In genomic region chr7:68320078-68320810, GRCm38 (mm10) we compare ENCODE assay signal across 8 mouse cellular contexts. TPM values are rescaled to one million over a fixed set of nuclear protein-coding genes. Genes with fewer than 3 reads are reported as not detected.
DNase-seq lines count a peak whose midpoint lies in the region; ATAC-seq and TF ChIP-seq lines count a peak whose summit lies in the region.

No protein-coding gene starts in this region.

- H3K4me3 ChIP-seq in kidney, embryonic 14.5 days (ENCODE audit: low read length), result no peak overlapping the region
- no peak overlapping the region for H3K4me3 ChIP-seq in small intestine, adult 2 months (ENCODE audit: low read depth, low read length)
- H3K4me3 ChIP-seq in forebrain, embryonic 16.5 days (replicated peaks; ENCODE audit: low read length), result no peak overlapping the region

- no peaks in the 10 kb centered on the region for H3K27me3 ChIP-seq in kidney, embryonic 14.5 days (ENCODE audit: control insufficient read depth, insufficient read depth, low read length)
- H3K27me3 ChIP-seq in small intestine, adult 2 months (ENCODE audit: control insufficient read depth, insufficient read depth, low read length), result no peaks in the 10 kb centered on the region
- no peaks in the 10 kb centered on the region for H3K27me3 ChIP-seq in forebrain, embryonic 16.5 days (replicated peaks; ENCODE audit: control insufficient read depth, insufficient read depth, low read length)

- 69% methylated on average over 14 of the region's 14 CpGs for WGBS in kidney, embryonic 14.5 days
- 22% methylated on average over 14 of the region's 14 CpGs for WGBS in small intestine, adult 2 months
- 73% methylated on average over 14 of the region's 14 CpGs for WGBS in forebrain, embryonic 16.5 days

- no peak overlapping the region for H3K27ac ChIP-seq in kidney, embryonic 14.5 days (ENCODE audit: low read depth, low read length)
- peak overlapping the region; percentile 25; the same call in 1 of the 2 replicates for H3K27ac ChIP-seq in small intestine, adult 2 months (ENCODE audit: insufficient read depth, low read depth, low read length)
- no peak overlapping the region for H3K27ac ChIP-seq in forebrain, embryonic 16.5 days (ENCODE audit: low read length)

- TF ChIP-seq POLR2A in small intestine, adult 2 months (IDR thresholded peaks at IDR 0.05; ENCODE audit: low read depth, low read length), result no peak

- no peak for ATAC-seq in kidney, embryonic 14.5 days (ENCODE audit: low FRiP score, low TSS enrichment)
- no peak for ATAC-seq in forebrain, embryonic 16.5 days

- H3K9ac ChIP-seq in kidney, embryonic 14.5 days (ENCODE audit: low read depth, low read length), result no peak overlapping the region
- no peak overlapping the region for H3K9ac ChIP-seq in forebrain, embryonic 16.5 days (replicated peaks; ENCODE audit: low read depth, low read length)

- H3K36me3 ChIP-seq in kidney, embryonic 14.5 days (ENCODE audit: control insufficient read depth, insufficient read depth, low read length), result no peaks in the 10 kb centered on the region
- no peaks in the 10 kb centered on the region for H3K36me3 ChIP-seq in small intestine, adult 2 months (ENCODE audit: control insufficient read depth, insufficient read depth, low read length)
- no peaks in the 10 kb centered on the region for H3K36me3 ChIP-seq in forebrain, embryonic 16.5 days (ENCODE audit: control insufficient read depth, insufficient read depth)

- H3K4me1 ChIP-seq in kidney, embryonic 14.5 days (ENCODE audit: control insufficient read depth, insufficient read depth, low read length), result no peaks in the 10 kb centered on the region
- H3K4me1 ChIP-seq in small intestine, adult 2 months (ENCODE audit: control insufficient read depth, insufficient read depth, insufficient read length, low read length), result peaks cover 6% of the 10 kb centered on the region
- H3K4me1 ChIP-seq in forebrain, embryonic 16.5 days (replicated peaks; ENCODE audit: control insufficient read depth, insufficient read depth, low read length), result peaks cover 6% of the 10 kb centered on the region; the same call in 1 of the 2 replicates

- H3K4me2 ChIP-seq in kidney, embryonic 14.5 days (replicated peaks; ENCODE audit: low read depth, low read length), result no peak overlapping the region
- H3K4me2 ChIP-seq in forebrain, embryonic 16.5 days (ENCODE audit: low read length), result no peak overlapping the region

- H3K9me3 ChIP-seq in kidney, embryonic 14.5 days (ENCODE audit: control insufficient read depth, low read length), result no peaks in the 10 kb centered on the region
- no peaks in the 10 kb centered on the region for H3K9me3 ChIP-seq in forebrain, embryonic 16.5 days (ENCODE audit: control insufficient read depth, low read length)

- peak; percentile 22 for DNase-seq in kidney, adult 18-20 months
- peak; percentile 51 to 68 for DNase-seq in heart, adult 9 months (ENCODE audit: low spot score in 2 of 2)
- peak; percentile 65 for DNase-seq in kidney, postnatal 10 days
- no peak for DNase-seq in cerebellum, postnatal 14 days
- DNase-seq in right cerebral cortex, adult 18-20 months, result no peak

- no peak for TF ChIP-seq CTCF in small intestine, adult 2 months (IDR thresholded peaks at IDR 0.05; ENCODE audit: extremely low read depth, insufficient read length, insufficient replicate concordance, low read depth, low read length)

RNA-seq across cellular contexts. Expression of gene Fam169b, which starts 46.6 kb away (rescaled TPM):
- 1.0 and 1.2 TPM in 2 replicates for polyA plus RNA-seq in kidney, embryonic 14.5 days (2014; fragmentation: Nextera tagmentation; extraction: Ambion mirVana)
- polyA plus RNA-seq in small intestine, adult 2 months (2012; rRNA removed), result 1.8 and 3.8 TPM in 2 replicates
- polyA plus RNA-seq in forebrain, embryonic 16.5 days (2015; fragmentation: Nextera tagmentation; extraction: Ambion mirVana), result 0.20 TPM in 1 of 2 replicates, not detected in the other

RNA-seq across cellular contexts. Expression of gene Pgpep1l, which starts 56.2 kb away (rescaled TPM):
- not detected in 2 replicates for polyA plus RNA-seq in kidney, embryonic 14.5 days (2014; fragmentation: Nextera tagmentation; extraction: Ambion mirVana)
- polyA plus RNA-seq in small intestine, adult 2 months (2012; rRNA removed), result not detected in 2 replicates
- polyA plus RNA-seq in forebrain, embryonic 16.5 days (2015; fragmentation: Nextera tagmentation; extraction: Ambion mirVana), result not detected in 2 replicates

Comparison
In these comparisons a context has a peak if more than half of its experiments do, and no peak if none do; other contexts are left out.
1. DNase-seq: peak in kidney, adult 18-20 months (single experiment), heart, adult 9 months (2 of 2) and kidney, postnatal 10 days (single experiment); none in cerebellum, postnatal 14 days (0 of 2) and right cerebral cortex, adult 18-20 months (single experiment).